Mouse (Mus musculus) thymus, postnatal 10 days (tissue): ENCODE results near the gene Vwa3b.

ENCODE experiments used
- DNase-seq, 2 experiments: peaks; one replicate each; pipeline ENCODE4 v3.0.0; 2021; ENCODE audit warnings: low spot score in 2 of 2

Vwa3b gene

DNA sequence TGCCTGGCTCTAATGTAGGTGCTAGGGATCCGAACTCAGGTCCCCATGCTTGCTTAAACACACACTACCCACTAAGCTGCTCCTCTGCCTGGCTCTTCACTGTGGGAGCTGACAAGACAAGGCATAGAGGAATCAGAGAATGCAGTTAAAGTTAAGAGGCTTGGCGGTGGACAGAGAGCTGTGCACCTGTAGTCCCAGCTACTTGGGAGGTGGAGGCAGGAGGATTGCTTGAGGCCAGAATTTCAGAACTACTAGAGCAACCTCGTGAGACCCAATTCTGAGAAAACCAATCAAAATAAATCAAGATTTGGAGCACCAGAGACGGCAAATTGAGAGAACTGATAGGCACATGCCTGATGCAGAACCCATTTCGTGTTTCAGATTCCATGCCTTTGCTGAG lies 36.7 kb downstream of the Vwa3b start:
- DNase-seq: no peak

- no peak for DNase-seq
These were observed 37.4 kb downstream of the Vwa3b start for GRCm38 (mm10) chr1:37063841-37064240.

- no peak for DNase-seq
These were observed 39.4 kb downstream of the Vwa3b start for GRCm38 (mm10) chr1:37065658-37066412.

DNA sequence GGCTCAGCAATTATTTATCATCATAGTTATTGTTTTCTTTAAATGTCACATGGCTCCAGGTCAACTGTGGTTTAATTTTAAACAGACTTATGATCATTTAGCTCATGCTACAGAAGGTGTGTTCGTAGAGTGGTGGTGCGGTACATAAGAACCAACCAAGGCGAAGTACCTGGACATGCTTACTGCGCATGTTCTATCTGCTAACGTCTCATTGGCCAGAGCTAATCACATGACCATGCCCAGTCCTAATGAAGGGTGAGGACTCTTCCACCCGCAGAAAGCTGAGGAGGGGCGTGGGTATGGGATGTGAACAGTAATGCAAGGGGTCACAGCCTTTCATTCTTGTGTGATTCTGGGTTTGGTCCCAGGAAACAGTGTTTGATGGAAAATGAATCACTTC lies 49.4 kb downstream of the Vwa3b start:
- DNase-seq: no peak

GRCm38 (mm10) chr1:37077266-37077665 lies 50.9 kb downstream of the Vwa3b start:
- no peak for DNase-seq

GRCm38 (mm10) chr1:37077955-37078549 lies 51.7 kb downstream of the Vwa3b start:
- DNase-seq: no peak

- no peak for DNase-seq
These were observed 54.0 kb downstream of the Vwa3b start for GRCm38 (mm10) chr1:37080442-37080841.

- DNase-seq: no peak
These were observed 55.2 kb downstream of the Vwa3b start for GRCm38 (mm10) chr1:37081376-37082214.

- DNase-seq: no peak
These were observed 55.7 kb downstream of the Vwa3b start for GRCm38 (mm10) chr1:37082215-37082464.

DNA sequence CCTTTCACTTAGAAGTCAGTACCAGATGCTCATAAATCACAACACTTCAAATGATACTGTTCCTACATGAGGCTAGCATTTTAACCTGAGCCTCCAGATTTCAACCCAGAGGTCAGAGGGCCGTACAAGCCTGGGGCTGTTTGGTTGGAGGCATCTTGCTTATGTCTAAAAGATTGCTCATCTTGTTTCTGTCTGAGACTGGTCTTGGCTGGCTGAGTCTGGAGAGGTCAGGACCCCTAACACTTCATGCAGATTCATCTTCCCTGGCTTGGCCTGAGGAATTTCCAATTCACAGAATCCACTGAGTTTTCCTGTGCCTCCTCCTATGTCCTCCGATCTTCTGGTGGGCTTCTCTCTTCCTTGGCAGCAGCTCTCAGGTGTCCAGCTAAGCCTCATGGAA lies 57.7 kb downstream of the Vwa3b start:
- DNase-seq: no peak

- DNase-seq: no peak
These were observed 58.8 kb downstream of the Vwa3b start for GRCm38 (mm10) chr1:37085171-37085570.

DNA sequence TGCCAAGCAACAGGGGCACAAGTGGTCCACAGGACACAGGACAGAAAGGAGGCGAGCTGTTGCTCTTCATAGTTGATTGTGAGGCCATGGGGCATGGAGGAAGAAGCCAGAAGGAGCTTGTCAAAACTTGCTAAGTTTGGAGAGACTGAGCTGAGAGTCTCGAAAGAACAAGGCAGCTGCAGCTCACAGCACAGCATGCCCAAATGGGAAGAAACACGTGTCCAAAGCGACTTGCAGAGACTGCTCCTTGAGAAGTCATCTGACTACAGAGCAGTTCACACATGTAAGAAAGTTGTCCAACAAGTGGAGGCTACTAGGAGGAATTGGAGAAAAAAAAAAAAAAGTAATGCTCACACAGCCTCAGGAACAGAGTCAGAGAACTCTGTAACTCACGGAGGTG lies 62.8 kb downstream of the Vwa3b start:
- no peak for DNase-seq

DNA sequence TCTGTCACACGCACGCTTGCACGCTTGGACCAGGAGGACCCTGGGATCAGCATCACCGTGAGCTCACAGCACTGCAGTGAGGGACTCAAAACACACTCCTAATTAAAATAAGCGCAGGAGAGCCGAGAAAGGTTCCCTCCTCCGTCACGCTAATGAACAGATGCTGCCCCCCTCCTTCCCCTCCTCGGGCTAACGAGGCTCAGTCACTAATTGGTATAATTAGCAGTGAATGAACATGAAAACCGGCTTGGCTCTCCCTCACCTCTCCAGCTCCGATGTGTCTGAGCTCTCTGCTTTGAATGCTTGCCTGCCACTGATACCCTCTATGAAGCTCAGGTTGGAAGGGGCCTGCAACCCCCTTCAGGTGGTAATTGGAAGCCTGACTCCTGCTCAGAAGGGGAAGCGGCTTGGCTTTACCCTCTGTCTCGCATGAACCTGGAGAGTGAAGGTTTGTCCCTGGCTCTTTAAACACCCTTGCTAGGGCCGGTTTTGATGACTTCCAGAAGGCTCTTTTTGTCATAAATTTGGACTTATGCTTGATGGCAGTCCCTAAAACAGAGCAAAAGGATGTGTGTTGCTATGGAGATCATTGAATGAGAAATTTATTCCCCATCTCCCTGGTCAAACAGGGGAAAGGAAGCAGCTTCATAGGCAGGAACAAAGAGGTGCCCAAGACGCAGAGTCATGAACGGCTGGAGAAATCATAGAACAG lies 71.1 kb downstream of the Vwa3b start:
- DNase-seq: no peak

DNA sequence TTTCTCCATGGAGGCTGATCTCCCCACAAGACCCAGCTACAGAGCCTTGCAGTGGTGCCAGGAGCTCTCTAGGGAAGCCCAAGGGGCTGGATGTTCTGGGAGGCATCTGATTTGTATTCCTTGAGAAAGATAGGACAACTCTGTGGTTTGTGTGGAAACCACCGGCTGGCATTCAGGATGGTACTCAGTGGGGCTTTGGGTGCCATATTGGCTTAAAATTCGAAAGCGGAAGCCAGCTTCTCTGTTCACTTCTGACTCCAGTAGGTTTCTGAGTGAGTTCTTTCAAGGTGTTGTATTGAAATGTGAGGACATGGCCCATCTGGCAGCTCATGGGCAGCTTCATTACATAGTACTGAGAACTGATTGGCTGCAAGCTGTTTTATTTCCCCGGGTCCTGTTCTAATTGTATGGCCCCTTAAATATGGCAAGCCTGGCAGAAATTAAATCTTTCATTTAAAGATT lies 71.7 kb downstream of the Vwa3b start:
- DNase-seq: no peak

DNA sequence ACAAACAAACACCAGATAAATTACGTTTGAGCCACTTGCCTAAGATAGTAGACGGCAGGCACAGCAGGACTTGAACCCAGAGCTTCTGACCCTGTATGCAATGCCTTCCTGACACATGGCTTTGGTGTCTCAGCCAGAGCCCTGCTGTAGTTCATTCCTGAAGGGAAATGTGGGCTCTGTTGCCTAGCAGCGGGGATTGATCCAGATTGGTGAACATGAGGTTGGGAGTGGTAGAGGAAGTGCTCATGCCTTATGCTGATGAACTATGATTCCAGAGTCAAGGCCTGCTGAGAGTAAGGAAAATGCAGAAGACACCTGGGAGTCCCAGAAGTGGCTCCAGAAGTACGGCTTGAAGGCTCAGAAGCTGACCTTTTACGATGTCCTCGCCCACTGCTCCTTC lies 74.0 kb downstream of the Vwa3b start:
- no peak for DNase-seq

DNA sequence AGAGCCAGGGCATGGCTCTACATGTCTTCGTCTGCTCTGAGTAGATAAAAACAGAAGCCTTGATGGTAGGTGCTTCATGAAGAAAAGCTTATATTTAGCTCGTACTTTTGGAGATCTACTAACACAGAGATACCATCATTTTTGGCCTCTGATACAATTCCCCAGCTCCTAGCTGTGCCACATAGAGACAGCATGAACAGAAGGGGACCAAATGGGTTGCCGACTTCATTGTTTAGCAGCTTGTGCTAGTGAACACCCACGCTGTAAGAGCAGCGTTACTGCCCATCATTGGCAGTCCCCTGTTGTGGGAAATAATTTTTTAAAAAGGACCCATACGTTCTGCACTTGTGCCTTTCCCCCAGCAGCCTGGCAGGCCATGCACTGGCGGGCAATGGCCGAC lies 74.6 kb downstream of the Vwa3b start:
- DNase-seq: no peak

DNA sequence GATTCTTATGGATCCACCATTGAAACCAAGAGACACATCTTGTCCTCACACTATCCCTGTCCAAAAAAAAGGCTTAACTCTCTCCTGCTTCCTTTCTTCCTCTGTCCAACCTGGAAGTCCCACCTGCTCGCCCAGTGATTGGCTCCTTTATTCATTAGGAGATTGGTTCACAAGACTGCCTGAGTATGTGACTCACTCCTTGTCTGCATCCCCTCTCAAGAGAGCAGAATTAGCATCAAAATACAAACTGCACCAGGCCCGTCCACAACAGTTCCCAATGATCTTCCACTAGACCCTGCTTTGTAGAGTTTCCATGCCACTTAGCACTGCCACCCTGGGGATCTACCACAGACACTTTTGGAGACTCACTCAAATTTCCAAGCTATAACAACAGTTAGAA lies 75.3 kb downstream of the Vwa3b start:
- no peak for DNase-seq

GRCm38 (mm10) chr1:37105194-37105593 lies 78.8 kb downstream of the Vwa3b start:
- DNase-seq: no peak

GRCm38 (mm10) chr1:37113781-37114180 lies 87.4 kb downstream of the Vwa3b start:
- no peak for DNase-seq

- DNase-seq: no peak
These were observed 89.5 kb downstream of the Vwa3b start for GRCm38 (mm10) chr1:37115847-37116246.

DNA sequence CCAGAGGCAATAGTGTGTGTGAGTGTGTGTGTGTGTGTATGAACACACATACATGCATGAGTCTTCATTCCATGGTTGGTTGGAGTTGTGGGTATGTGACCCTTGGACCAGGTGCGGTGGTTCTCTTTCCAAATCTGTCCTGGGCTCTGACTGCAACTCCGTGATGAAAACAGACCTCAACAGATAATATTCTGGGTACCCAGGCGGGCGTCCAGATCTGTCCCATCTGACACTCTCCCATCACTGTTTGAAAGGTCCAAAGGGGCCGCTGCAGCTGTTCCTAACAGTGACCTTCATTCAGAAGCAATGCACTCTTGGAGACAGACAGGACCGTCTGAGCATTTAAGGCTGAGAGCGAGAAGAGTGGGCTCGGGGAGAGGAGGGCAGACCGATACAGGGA lies 90.2 kb downstream of the Vwa3b start:
- DNase-seq: no peak

DNA sequence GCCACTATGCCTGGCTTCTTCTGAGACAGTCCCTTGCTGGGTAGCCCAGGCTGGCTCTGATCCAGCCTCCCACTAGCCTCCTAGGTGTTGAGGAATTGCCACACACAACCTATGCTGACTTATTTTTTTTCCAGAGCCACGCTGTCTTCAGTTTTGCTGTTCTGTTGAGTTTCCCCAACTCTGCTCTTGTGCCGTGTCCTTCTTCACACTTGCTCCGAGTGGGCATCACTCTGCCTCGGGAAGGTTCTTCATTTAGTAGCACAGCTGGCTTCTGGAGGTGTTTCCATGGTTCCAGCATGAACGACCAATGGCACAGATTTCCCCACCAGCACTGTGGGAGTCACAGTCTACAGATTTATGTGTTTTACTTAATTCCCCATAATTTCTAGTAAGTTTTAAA lies 91.6 kb downstream of the Vwa3b start:
- DNase-seq: no peak
